Mouse (Mus musculus) thymus, adult 2 months (tissue): ENCODE measurements around the gene Ttc8. TPM values are rescaled to one million over a fixed set of nuclear protein-coding genes. Genes with fewer than 3 reads are reported as not detected.

ENCODE experiments used
- DNase-seq: peaks from one replicate; pipeline ENCODE4 v3.0.0; 2021
- H3K27ac ChIP-seq: fragments of 200-500 bp; 2 replicates; pipeline ENCODE4 v1.5.1; 2012; ENCODE audit warnings: low read length, control low read depth; ENCODE audit not compliant: control insufficient read depth, insufficient read depth
- H3K27me3 ChIP-seq: fragments of 200-500 bp; 2 replicates; pipeline ENCODE4 v1.6.1; 2012; ENCODE audit warnings: mild to moderate bottlenecking, low read length, moderate library complexity, mixed read lengths; ENCODE audit not compliant: control insufficient read depth, insufficient read depth
- H3K36me3 ChIP-seq: fragments of 200-500 bp; 2 replicates; pipeline ENCODE4 v1.6.1; 2012; ENCODE audit warnings: mild to moderate bottlenecking, low read length, moderate library complexity; ENCODE audit not compliant: control insufficient read depth, insufficient read depth
- H3K4me1 ChIP-seq: fragments of 200-500 bp; replicated peaks from 2 replicates; pipeline ENCODE4 v1.6.1; 2012; ENCODE audit warnings: low read length; ENCODE audit not compliant: control insufficient read depth, insufficient read depth
- H3K4me3 ChIP-seq: fragments of 200-500 bp; 2 replicates; pipeline ENCODE4 v1.5.1; 2012; ENCODE audit warnings: mild to moderate bottlenecking, low read length, control low read depth, moderate library complexity; ENCODE audit not compliant: control insufficient read depth, insufficient read depth
- CTCF ChIP-seq: fragments of 200-500 bp; IDR thresholded peaks from 2 replicates; pipeline ENCODE4 v1.5.1; 2012; ENCODE audit warnings: mild to moderate bottlenecking, control low read depth, low read length, moderate library complexity, borderline replicate concordance; ENCODE audit not compliant: control insufficient read depth, poor library complexity, insufficient read depth; ENCODE audit errors: extremely low read depth
- POLR2A ChIP-seq: fragments of 200-500 bp; IDR thresholded peaks from 2 replicates; pipeline ENCODE4 v1.6.1; 2012; ENCODE audit warnings: mild to moderate bottlenecking, low read length, control low read depth, moderate library complexity; ENCODE audit not compliant: control insufficient read depth, poor library complexity, insufficient read depth; ENCODE audit errors: extremely low read depth
- WGBS: fragments of 180-500 bp; shearing (Covaris S2); methylation state at CpG from one replicate; pipeline ENCODE4 v1.1.7; 2018; 5-methylcytosine and 5-hydroxymethylcytosine counted together
- polyA plus RNA-seq: library from polyadenylated mRNA; depleted of rRNA; stranded (reverse); fragments of >200 nt; gene quantifications from 2 replicates; pipeline ENCODE4 v1.2.3, GENCODE M21; 2012

Gene Ttc8
- polyA plus RNA-seq, 1 experiment, result 6.6 TPM

DNA sequence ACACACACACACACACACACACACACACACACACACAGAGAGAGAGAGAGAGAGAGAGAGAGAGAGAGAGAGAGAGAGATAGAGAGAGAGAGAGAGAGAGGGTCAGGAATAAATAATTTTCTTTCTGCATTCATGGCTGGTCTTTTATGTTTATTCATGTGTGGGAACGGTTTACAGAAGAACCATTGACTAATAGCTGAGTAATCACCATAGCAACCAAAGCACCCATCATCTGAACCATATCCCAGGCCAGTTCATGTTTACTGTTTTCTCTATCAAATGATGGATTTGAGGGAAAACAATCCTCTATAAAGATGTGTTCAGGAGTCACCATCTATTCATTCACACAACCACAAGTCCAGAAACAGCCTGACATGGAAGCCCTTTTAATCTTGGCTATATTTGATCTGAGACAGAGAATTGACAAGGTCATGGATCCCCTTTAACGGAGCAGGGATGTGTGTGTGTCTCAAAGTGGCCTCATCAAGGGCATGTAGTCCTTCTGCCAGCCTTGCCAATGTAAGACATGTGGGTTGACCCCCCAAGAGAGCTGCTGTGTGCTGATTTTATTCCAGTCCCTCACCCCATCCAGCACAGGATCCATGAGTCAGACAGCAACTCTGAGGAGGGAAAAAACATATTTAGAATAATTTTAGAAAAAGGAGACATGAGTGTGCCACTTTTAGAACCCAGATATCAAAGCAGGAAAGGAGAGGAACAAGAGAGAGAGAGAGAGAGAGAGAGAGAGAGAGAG, 70.9 kb downstream of the Ttc8 start:
- Histone ChIP-seq H3K4me3 (no peak overlapping the region), H3K27ac (no peak overlapping the region), H3K4me1 (peaks cover 2% of the 10 kb centered on the region; the same call in 1 of the 2 replicates), H3K36me3 (no peaks in the 10 kb centered on the region), H3K27me3 (no peaks in the 10 kb centered on the region)
- DNase-seq, result no peak
- no peak for TF ChIP-seq CTCF
- TF ChIP-seq POLR2A, result no peak
- WGBS, result 92% methylated on average over 2 of the region's 2 CpGs

DNA sequence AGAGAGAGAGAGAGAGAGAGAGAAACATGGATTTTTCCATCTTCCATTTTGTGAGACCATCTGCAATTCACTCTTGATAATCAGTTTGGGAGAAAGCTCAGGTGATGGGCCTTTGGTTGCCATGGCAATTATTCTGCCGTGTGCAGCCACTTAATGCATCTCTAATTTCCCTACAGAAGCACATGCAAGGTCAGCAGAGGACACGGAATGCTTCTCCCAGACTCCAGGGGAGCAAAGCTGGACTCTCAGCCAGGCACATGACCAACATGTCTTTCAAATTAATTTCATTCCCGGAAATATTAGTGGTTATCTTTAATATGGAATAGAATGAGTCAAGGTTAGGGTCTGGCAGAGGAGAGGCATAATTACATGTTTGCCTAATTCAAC, 71.4 kb downstream of the Ttc8 start:
- Histone ChIP-seq H3K27ac (no peak overlapping the region), H3K27me3 (no peaks in the 10 kb centered on the region), H3K4me1 (peaks cover 7% of the 10 kb centered on the region), H3K4me3 (no peak overlapping the region), H3K36me3 (no peaks in the 10 kb centered on the region)
- TF ChIP-seq CTCF, result no peak
- no peak for TF ChIP-seq POLR2A
- no peak for DNase-seq
- 93% methylated on average over 3 of the region's 3 CpGs for WGBS

DNA sequence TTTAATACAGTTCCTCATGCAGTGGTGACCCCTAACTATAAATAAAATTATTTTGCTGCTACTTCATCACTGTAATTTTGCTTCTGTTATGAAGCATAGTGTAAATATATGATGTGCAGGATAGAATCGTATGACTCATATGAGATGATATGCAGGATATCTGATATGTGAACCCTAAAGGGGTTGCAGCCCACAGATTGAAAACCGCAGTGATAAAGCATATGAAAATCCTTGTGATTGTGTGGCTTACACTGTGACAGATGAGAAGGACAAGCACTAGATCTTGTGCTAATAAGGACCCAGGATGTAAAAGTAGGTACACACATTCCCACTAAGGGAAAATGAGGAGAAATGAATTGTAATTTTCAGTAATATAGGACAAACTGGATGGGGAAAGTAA, 73.4 kb downstream of the Ttc8 start:
- no peak for TF ChIP-seq POLR2A
- TF ChIP-seq CTCF, result no peak
- H3K36me3 ChIP-seq, result no peaks in the 10 kb centered on the region
- H3K27ac ChIP-seq, result no peak overlapping the region
- 94% methylated on average over 2 of the region's 2 CpGs for WGBS
- peaks cover 17% of the 10 kb centered on the region for H3K4me1 ChIP-seq
- H3K27me3 ChIP-seq, result no peaks in the 10 kb centered on the region
- no peak overlapping the region for H3K4me3 ChIP-seq
- DNase-seq, result no peak

DNA sequence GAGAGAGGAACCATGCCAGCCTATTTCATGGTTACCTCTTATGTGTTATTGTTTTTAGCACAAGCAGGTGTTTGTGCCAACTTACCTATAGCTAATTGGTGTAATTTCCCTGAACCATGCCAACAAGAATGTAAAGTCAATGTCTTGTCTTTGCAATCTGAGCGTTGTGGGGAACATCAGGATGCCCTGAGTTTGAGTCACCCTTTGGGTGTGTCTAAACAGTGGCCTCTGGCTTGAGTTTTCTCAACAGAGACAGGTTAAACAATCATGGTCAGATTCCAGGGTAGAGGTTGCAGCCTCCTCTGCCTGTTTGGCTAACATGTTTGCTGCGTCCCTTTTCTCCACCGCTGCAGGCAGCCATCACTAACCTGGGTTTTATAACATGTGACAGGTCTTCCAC, 74.0 kb downstream of the Ttc8 start:
- no peak for DNase-seq
- WGBS, result 98% methylated on average over 3 of the region's 3 CpGs

DNA sequence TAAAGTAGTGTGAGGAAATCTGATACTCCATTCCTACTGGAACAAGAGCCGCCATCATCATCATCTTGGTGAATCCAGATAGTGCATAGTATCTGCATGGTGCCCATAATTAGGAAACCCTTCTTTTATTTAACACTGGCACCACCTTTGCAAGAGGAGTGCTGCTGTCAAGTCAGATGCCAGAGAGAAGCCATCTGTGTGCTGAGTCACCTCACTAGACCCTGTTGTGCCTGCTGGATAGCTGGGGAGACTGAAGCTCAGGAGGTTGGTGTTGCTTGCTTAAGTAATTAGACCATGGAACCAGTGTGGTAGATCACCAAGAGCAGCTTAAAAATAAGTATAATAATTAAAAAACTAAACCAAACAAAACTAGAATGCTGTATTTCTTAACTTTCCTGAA, 75.5 kb downstream of the Ttc8 start:
- DNase-seq, result no peak
- 100% methylated on average over 1 of the region's 1 CpGs for WGBS
- no peaks in the 10 kb centered on the region for H3K36me3 ChIP-seq
- no peak overlapping the region for H3K4me3 ChIP-seq
- no peak overlapping the region for H3K27ac ChIP-seq
- H3K27me3 ChIP-seq, result no peaks in the 10 kb centered on the region
- no peak for TF ChIP-seq POLR2A
- no peak for TF ChIP-seq CTCF
- H3K4me1 ChIP-seq, result peaks cover 18% of the 10 kb centered on the region

More for the DNA sequence above, 74.0 kb downstream of the Ttc8 start:
- Histone ChIP-seq H3K36me3 (no peaks in the 10 kb centered on the region), H3K27ac (no peak overlapping the region), H3K4me3 (no peak overlapping the region), H3K27me3 (no peaks in the 10 kb centered on the region), H3K4me1 (peaks cover 18% of the 10 kb centered on the region)
- TF ChIP-seq POLR2A (no peak), CTCF (no peak)

DNA sequence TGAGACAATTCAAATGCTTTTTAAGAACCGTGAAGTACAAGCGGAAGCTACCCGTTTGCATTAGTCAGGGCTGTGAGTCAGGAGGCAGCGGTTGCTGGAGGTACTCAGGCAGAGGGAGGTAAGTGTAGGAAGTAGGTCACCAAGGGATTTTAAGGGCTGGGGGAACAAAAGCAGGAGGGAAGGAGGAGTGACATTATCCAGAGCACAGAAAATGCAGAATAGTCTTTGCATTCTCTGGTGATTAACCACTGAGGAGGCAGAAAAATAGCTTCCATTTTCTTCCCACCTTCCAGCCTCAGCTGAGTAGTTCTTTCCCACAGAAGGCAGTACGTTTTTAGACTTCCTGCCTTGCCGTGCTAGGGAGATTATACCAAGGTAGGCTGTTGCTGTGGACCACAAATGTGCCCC, 76.2 kb downstream of the Ttc8 start:
- 8% methylated on average over 6 of the region's 6 CpGs for WGBS

More for the DNA sequence above, 76.2 kb downstream of the Ttc8 start:
- peak; percentile 21 for DNase-seq
- Histone ChIP-seq H3K36me3 (no peaks in the 10 kb centered on the region), H3K4me1 (peaks cover 18% of the 10 kb centered on the region), H3K4me3 (no peak overlapping the region), H3K27me3 (no peaks in the 10 kb centered on the region), H3K27ac (peak overlapping the region; percentile 26; the same call in 1 of the 2 replicates)
- TF ChIP-seq CTCF, result no peak
- no peak for TF ChIP-seq POLR2A
